Mouse (Mus musculus): Measurements from ENCODE around the gene Ffar1. TPM values are rescaled to one million over a fixed set of nuclear protein-coding genes. Genes with fewer than 3 reads are reported as not detected.

Gene Ffar1
- polyA plus RNA-seq, 1 experiment from 2014 or later = 0.17 TPM

- Histone ChIP-seq H3K27me3 (ENCODE audit: control insufficient read depth, insufficient read depth, low read length) (no peaks in the 10 kb centered on the region), H3K4me2 (ENCODE audit: low read depth, low read length) (no peak overlapping the region), H3K36me3 (ENCODE audit: control insufficient read depth, insufficient read depth, low read length) (no peaks in the 10 kb centered on the region), H3K4me1 (ENCODE audit: control insufficient read depth, insufficient read depth, low read length) (0 out of 2 replicates have a peak, but pooled peaks cover 7% of the 10 kb centered on the region), H3K9ac (ENCODE audit: low read length) (no peak overlapping the region), H3K27ac (ENCODE audit: low read length) (no peak overlapping the region), H3K9me3 (replicated peaks; ENCODE audit: control insufficient read depth, low read length) (no peaks in the 10 kb centered on the region), H3K4me3 (replicated peaks; ENCODE audit: low read length) (no peak overlapping the region)
- no peak for ATAC-seq (ENCODE audit: insufficient read depth, low FRiP score)
- WGBS = 72% methylated on average over 7 of the region's 7 CpGs
Measured at GRCm38 (mm10) chr7:30888786-30889185, 27.4 kb upstream of the Ffar1 start.

GRCm38 (mm10) chr7:30887568-30888188 is 26.3 kb upstream of the Ffar1 start:
- 0 out of 2 replicates have a peak, but pooled peaks cover 7% of the 10 kb centered on the region for H3K4me1 ChIP-seq (ENCODE audit: control insufficient read depth, insufficient read depth, low read length)
- H3K4me3 ChIP-seq (replicated peaks; ENCODE audit: low read length) = no peak overlapping the region
- no peaks in the 10 kb centered on the region for H3K27me3 ChIP-seq (ENCODE audit: control insufficient read depth, insufficient read depth, low read length)
- no peak overlapping the region for H3K9ac ChIP-seq (ENCODE audit: low read length)
- 86% methylated on average over 14 of the region's 14 CpGs for WGBS
- H3K36me3 ChIP-seq (ENCODE audit: control insufficient read depth, insufficient read depth, low read length) = no peaks in the 10 kb centered on the region
- no peak overlapping the region for H3K27ac ChIP-seq (ENCODE audit: low read length)
- no peak for ATAC-seq (ENCODE audit: insufficient read depth, low FRiP score)
- H3K4me2 ChIP-seq (ENCODE audit: low read depth, low read length) = no peak overlapping the region
- H3K9me3 ChIP-seq (replicated peaks; ENCODE audit: control insufficient read depth, low read length) = no peaks in the 10 kb centered on the region

GRCm38 (mm10) chr7:30886852-30887251 is 25.5 kb upstream of the Ffar1 start:
- H3K4me1 ChIP-seq (ENCODE audit: control insufficient read depth, insufficient read depth, low read length) = 0 out of 2 replicates have a peak, but pooled peaks cover under 1% of the 10 kb centered on the region
- no peak overlapping the region for H3K4me2 ChIP-seq (ENCODE audit: low read depth, low read length)
- no peaks in the 10 kb centered on the region for H3K27me3 ChIP-seq (ENCODE audit: control insufficient read depth, insufficient read depth, low read length)
- 83% methylated on average over 4 of the region's 4 CpGs for WGBS
- ATAC-seq (ENCODE audit: insufficient read depth, low FRiP score) = no peak
- H3K27ac ChIP-seq (ENCODE audit: low read length) = no peak overlapping the region
- no peak overlapping the region for H3K9ac ChIP-seq (ENCODE audit: low read length)
- no peaks in the 10 kb centered on the region for H3K9me3 ChIP-seq (replicated peaks; ENCODE audit: control insufficient read depth, low read length)
- no peak overlapping the region for H3K4me3 ChIP-seq (replicated peaks; ENCODE audit: low read length)
- no peaks in the 10 kb centered on the region for H3K36me3 ChIP-seq (ENCODE audit: control insufficient read depth, insufficient read depth, low read length)

GRCm38 (mm10) chr7:30884047-30884446 is 22.7 kb upstream of the Ffar1 start:
- H3K4me1 ChIP-seq (ENCODE audit: control insufficient read depth, insufficient read depth, low read length) = no peaks in the 10 kb centered on the region
- no peaks in the 10 kb centered on the region for H3K27me3 ChIP-seq (ENCODE audit: control insufficient read depth, insufficient read depth, low read length)
- no peaks in the 10 kb centered on the region for H3K9me3 ChIP-seq (replicated peaks; ENCODE audit: control insufficient read depth, low read length)
- no peak overlapping the region for H3K4me3 ChIP-seq (replicated peaks; ENCODE audit: low read length)
- H3K4me2 ChIP-seq (ENCODE audit: low read depth, low read length) = no peak overlapping the region
- ATAC-seq (ENCODE audit: insufficient read depth, low FRiP score) = no peak
- no peaks in the 10 kb centered on the region for H3K36me3 ChIP-seq (ENCODE audit: control insufficient read depth, insufficient read depth, low read length)
- no peak overlapping the region for H3K9ac ChIP-seq (ENCODE audit: low read length)
- no peak overlapping the region for H3K27ac ChIP-seq (ENCODE audit: low read length)

- 67% methylated on average over 3 of the region's 3 CpGs for WGBS
- no peak overlapping the region for H3K4me2 ChIP-seq (ENCODE audit: low read depth, low read length)
- no peaks in the 10 kb centered on the region for H3K36me3 ChIP-seq (ENCODE audit: control insufficient read depth, insufficient read depth, low read length)
- H3K27me3 ChIP-seq (ENCODE audit: control insufficient read depth, insufficient read depth, low read length) = no peaks in the 10 kb centered on the region
- no peak overlapping the region for H3K27ac ChIP-seq (ENCODE audit: low read length)
- H3K9ac ChIP-seq (ENCODE audit: low read length) = no peak overlapping the region
- H3K4me1 ChIP-seq (ENCODE audit: control insufficient read depth, insufficient read depth, low read length) = no peaks in the 10 kb centered on the region
- no peak for ATAC-seq (ENCODE audit: insufficient read depth, low FRiP score)
- no peak overlapping the region for H3K4me3 ChIP-seq (replicated peaks; ENCODE audit: low read length)
- no peaks in the 10 kb centered on the region for H3K9me3 ChIP-seq (replicated peaks; ENCODE audit: control insufficient read depth, low read length)
Measured at GRCm38 (mm10) chr7:30881367-30881766, 20.0 kb upstream of the Ffar1 start.

GRCm38 (mm10) chr7:30880176-30880575 is 18.8 kb upstream of the Ffar1 start, which contains the start of gene Cd22:
Gene Cd22, minus strand, starts transcription at chr7:30880342.
- no peak within 1 kb of the TSS for H3K4me2 ChIP-seq (ENCODE audit: low read depth, low read length)
- no peak for ATAC-seq (ENCODE audit: insufficient read depth, low FRiP score)
- no peaks in the 10 kb centered on the region for H3K36me3 ChIP-seq (ENCODE audit: control insufficient read depth, insufficient read depth, low read length)
- no peak within 1 kb of the TSS for H3K4me3 ChIP-seq (replicated peaks; ENCODE audit: low read length)
- H3K9ac ChIP-seq (ENCODE audit: low read length) = no peak within 1 kb of the TSS
- H3K27me3 ChIP-seq (ENCODE audit: control insufficient read depth, insufficient read depth, low read length) = no peaks in the 10 kb centered on the region
- H3K27ac ChIP-seq (ENCODE audit: low read length) = no peak within 1 kb of the TSS
- H3K9me3 ChIP-seq (replicated peaks; ENCODE audit: control insufficient read depth, low read length) = no peaks in the 10 kb centered on the region
- WGBS = 56% methylated on average over 7 of the region's 7 CpGs
- H3K4me1 ChIP-seq (ENCODE audit: control insufficient read depth, insufficient read depth, low read length) = no peaks in the 10 kb centered on the region

GRCm38 (mm10) chr7:30878950-30879349 is 17.6 kb upstream of the Ffar1 start:
- Histone ChIP-seq H3K27ac (ENCODE audit: low read length) (no peak overlapping the region), H3K9ac (ENCODE audit: low read length) (no peak overlapping the region), H3K9me3 (replicated peaks; ENCODE audit: control insufficient read depth, low read length) (no peaks in the 10 kb centered on the region), H3K4me3 (replicated peaks; ENCODE audit: low read length) (no peak overlapping the region), H3K4me1 (ENCODE audit: control insufficient read depth, insufficient read depth, low read length) (no peaks in the 10 kb centered on the region), H3K27me3 (ENCODE audit: control insufficient read depth, insufficient read depth, low read length) (no peaks in the 10 kb centered on the region), H3K36me3 (ENCODE audit: control insufficient read depth, insufficient read depth, low read length) (no peaks in the 10 kb centered on the region), H3K4me2 (ENCODE audit: low read depth, low read length) (no peak overlapping the region)
- no peak for ATAC-seq (ENCODE audit: insufficient read depth, low FRiP score)
- WGBS = 75% methylated on average over 6 of the region's 6 CpGs

- no peak overlapping the region for H3K4me3 ChIP-seq (replicated peaks; ENCODE audit: low read length)
- WGBS = 18% methylated on average over 15 of the region's 15 CpGs
- H3K27ac ChIP-seq (ENCODE audit: low read length) = no peak overlapping the region
- no peaks in the 10 kb centered on the region for H3K9me3 ChIP-seq (replicated peaks; ENCODE audit: control insufficient read depth, low read length)
- peak overlapping the region; percentile 41; the same call in 1 of the 2 replicates for H3K4me2 ChIP-seq (ENCODE audit: low read depth, low read length)
- ATAC-seq (ENCODE audit: insufficient read depth, low FRiP score) = no peak; the same call in 1 of the 2 replicates
- no peaks in the 10 kb centered on the region for H3K36me3 ChIP-seq (ENCODE audit: control insufficient read depth, insufficient read depth, low read length)
- H3K9ac ChIP-seq (ENCODE audit: low read length) = no peak overlapping the region
- no peaks in the 10 kb centered on the region for H3K4me1 ChIP-seq (ENCODE audit: control insufficient read depth, insufficient read depth, low read length)
- no peaks in the 10 kb centered on the region for H3K27me3 ChIP-seq (ENCODE audit: control insufficient read depth, insufficient read depth, low read length)
Measured at GRCm38 (mm10) chr7:30873083-30873482, 11.7 kb upstream of the Ffar1 start.

GRCm38 (mm10) chr7:30863386-30863785 is 2.0 kb upstream of the Ffar1 start:
- H3K4me2 ChIP-seq (ENCODE audit: low read depth, low read length) = no peak overlapping the region
- no peak for ATAC-seq (ENCODE audit: insufficient read depth, low FRiP score)
- H3K27me3 ChIP-seq (ENCODE audit: control insufficient read depth, insufficient read depth, low read length) = no peaks in the 10 kb centered on the region
- H3K9ac ChIP-seq (ENCODE audit: low read length) = no peak overlapping the region
- no peaks in the 10 kb centered on the region for H3K9me3 ChIP-seq (replicated peaks; ENCODE audit: control insufficient read depth, low read length)
- no peaks in the 10 kb centered on the region for H3K36me3 ChIP-seq (ENCODE audit: control insufficient read depth, insufficient read depth, low read length)
- H3K27ac ChIP-seq (ENCODE audit: low read length) = no peak overlapping the region
- H3K4me3 ChIP-seq (replicated peaks; ENCODE audit: low read length) = no peak overlapping the region
- 73% methylated on average over 8 of the region's 8 CpGs for WGBS
- no peaks in the 10 kb centered on the region for H3K4me1 ChIP-seq (ENCODE audit: control insufficient read depth, insufficient read depth, low read length)
